Mouse (Mus musculus) CH12.LX (cell line): ENCODE results near the gene Kcmf1. TPM values are rescaled to one million over a fixed set of nuclear protein-coding genes. Genes with fewer than 3 reads are reported as not detected.

Source experiments
- DNase-seq: peaks from one replicate; pipeline ENCODE4 v3.0.0-alpha.2; 2013; ENCODE audit errors: extremely low read depth
- H3K27ac ChIP-seq: 2 replicates; pipeline ENCODE4 v1.5.1; 2012; ENCODE audit warnings: low read depth, mild to moderate bottlenecking, control low read depth, moderate library complexity; ENCODE audit not compliant: insufficient read depth
- H3K27me3 ChIP-seq: replicated peaks from 2 replicates; pipeline ENCODE3; 2012; ENCODE audit warnings: inconsistent platforms
- H3K36me3 ChIP-seq, 2 experiments: replicated peaks in 1 of 2; 2 replicates each; pipeline versions ENCODE3 to v1.6.1; 2012; ENCODE audit warnings: inconsistent platforms in 1 of 2, low read length in 1 of 2, mild to moderate bottlenecking in 1 of 2, mixed read lengths in 1 of 2, moderate library complexity in 1 of 2; ENCODE audit not compliant: control insufficient read depth in 1 of 2, insufficient read depth in 1 of 2
- H3K4me1 ChIP-seq, 2 experiments: 2 replicates each; pipeline ENCODE4 v1.6.1; 2012; ENCODE audit warnings: inconsistent platforms in 1 of 2, moderate library complexity in 1 of 2; ENCODE audit not compliant: insufficient read depth in 2 of 2, control insufficient read depth in 1 of 2
- H3K4me2 ChIP-seq: 2 replicates; pipeline ENCODE4 v1.6.1; 2012; ENCODE audit warnings: low read depth, mild to moderate bottlenecking, control low read depth; ENCODE audit not compliant: poor library complexity, insufficient read depth, severe bottlenecking
- H3K4me3 ChIP-seq, 3 experiments: fragments of 150-350 bp in 1 of 3; sonication (generic) in 1 of 3; replicated peaks in 1 of 3; 2 replicates each; pipeline versions ENCODE3 to v1.5.1; 2011 to 2012; ENCODE audit warnings: low read depth in 2 of 3, low read length in 2 of 3, mild to moderate bottlenecking in 2 of 3, moderate library complexity in 2 of 3, control low read depth in 1 of 3, improper control_type of control experiment in 1 of 3, inconsistent platforms in 1 of 3, mixed read lengths in 1 of 3; ENCODE audit not compliant: poor library complexity in 1 of 3
- H3K79me2 ChIP-seq: replicated peaks from 2 replicates; pipeline ENCODE4 v1.6.1; 2012; ENCODE audit warnings: mild to moderate bottlenecking, moderate library complexity; ENCODE audit not compliant: control insufficient read depth, poor library complexity, insufficient read depth, severe bottlenecking; ENCODE audit errors: extremely low read depth
- H3K9ac ChIP-seq: 2 replicates; pipeline ENCODE4 v1.6.1; 2012; ENCODE audit warnings: low read depth, mild to moderate bottlenecking, control low read depth, moderate library complexity; ENCODE audit not compliant: insufficient read depth
- H3K9me3 ChIP-seq: replicated peaks from 2 replicates; pipeline ENCODE3; 2012; ENCODE audit warnings: low read length, inconsistent platforms, mixed read lengths
- CHD1 ChIP-seq: IDR thresholded peaks from 2 replicates; pipeline ENCODE4 v1.6.1; 2012; ENCODE audit warnings: low read depth, low read length, improper control_type of control experiment, inconsistent platforms
- CHD2 ChIP-seq: IDR thresholded peaks from 2 replicates; pipeline ENCODE4 v1.6.1; 2011; ENCODE audit warnings: low read length, improper control_type of control experiment
- CTCF ChIP-seq, 2 experiments: IDR thresholded peaks in 1 of 2; conservative IDR thresholded peaks in 1 of 2; 2 replicates each; pipeline ENCODE4 v1.5.1; 2011 to 2012; ENCODE audit warnings: low read depth in 2 of 2, low read length in 2 of 2, improper control_type of control experiment in 1 of 2, inconsistent platforms in 1 of 2, mild to moderate bottlenecking in 1 of 2, moderate library complexity in 1 of 2
- ETS1 ChIP-seq: conservative IDR thresholded peaks from 2 replicates; pipeline ENCODE4 v1.6.1; 2012; ENCODE audit warnings: low read depth, mild to moderate bottlenecking, inconsistent platforms, low read length, improper control_type of control experiment, moderate library complexity
- JUN ChIP-seq: IDR thresholded peaks from 2 replicates; pipeline ENCODE4 v1.6.1; 2011; ENCODE audit warnings: low read depth, mild to moderate bottlenecking, low read length, improper control_type of control experiment, moderate library complexity; ENCODE audit not compliant: insufficient read depth
- JUND ChIP-seq: conservative IDR thresholded peaks from 2 replicates; pipeline ENCODE4 v1.6.1; 2011; ENCODE audit warnings: low read depth, low read length, improper control_type of control experiment
- KAT2A ChIP-seq: IDR thresholded peaks from 2 replicates; pipeline ENCODE4 v1.6.1; 2012; ENCODE audit warnings: low read length, improper control_type of control experiment, inconsistent platforms; ENCODE audit not compliant: insufficient replicate concordance
- MAFK ChIP-seq: IDR thresholded peaks from 2 replicates; pipeline ENCODE4 v1.6.1; 2011; ENCODE audit warnings: low read length, improper control_type of control experiment; ENCODE audit not compliant: insufficient replicate concordance
- MAX ChIP-seq: IDR thresholded peaks from 2 replicates; pipeline ENCODE4 v1.6.1; 2011; ENCODE audit warnings: low read length, improper control_type of control experiment
- SMC3 ChIP-seq: IDR thresholded peaks from 2 replicates; pipeline ENCODE4 v1.6.1; 2011; ENCODE audit warnings: low read depth, low read length, improper control_type of control experiment
- UBTF ChIP-seq: IDR thresholded peaks from 2 replicates; pipeline ENCODE4 v1.6.1; 2012; ENCODE audit warnings: low read depth, mild to moderate bottlenecking, inconsistent platforms, low read length, improper control_type of control experiment, moderate library complexity
- USF2 ChIP-seq: conservative IDR thresholded peaks from 2 replicates; pipeline ENCODE4 v1.6.1; 2011; ENCODE audit warnings: low read depth, low read length, improper control_type of control experiment
- ZKSCAN1 ChIP-seq: IDR thresholded peaks from 2 replicates; pipeline ENCODE4 v1.6.1; 2012; ENCODE audit warnings: low read depth, inconsistent platforms, low read length, improper control_type of control experiment, borderline replicate concordance
- dilution Hi-C: fragments of 300-500 bp; cut with MboI; formaldehyde crosslinking; loops from 2 replicates; pipeline ENCODE4 v1.14.3; 2020; ENCODE audit warnings: low sequenced_read_pairs; ENCODE audit not compliant: extremely low pct_unique_long_range_greater_than_20kb, extremely low pct_ligation_motif_present
- in situ Hi-C: fragments of 300-500 bp; cut with MboI; formaldehyde crosslinking; loops from 3 replicates; pipeline ENCODE4 v1.14.3; 2019; ENCODE audit warnings: low sequenced_read_pairs, low pct_ligation_motif_present, low pct_unique_long_range_greater_than_20kb, mixed read lengths
- polyA plus RNA-seq: library from polyadenylated mRNA; unstranded; fragments of >175 nt; gene quantifications from 2 replicates; pipeline ENCODE4 v1.2.1, GENCODE M21; 2012; ENCODE audit warnings: low read depth; ENCODE audit not compliant: insufficient read length
- total RNA-seq, 2 experiments: library from RNA; depleted of rRNA; stranded (reverse); fragments of 300-350 nt in 1 of 2; fragments of >200 nt in 1 of 2; gene quantifications; 2 replicates each; pipeline ENCODE4 v1.2.3; 2012 to 2014

Gene Kcmf1
- total and polyA plus RNA-seq, 3 experiments = 98.0 to 207 (median 108) TPM

DNA sequence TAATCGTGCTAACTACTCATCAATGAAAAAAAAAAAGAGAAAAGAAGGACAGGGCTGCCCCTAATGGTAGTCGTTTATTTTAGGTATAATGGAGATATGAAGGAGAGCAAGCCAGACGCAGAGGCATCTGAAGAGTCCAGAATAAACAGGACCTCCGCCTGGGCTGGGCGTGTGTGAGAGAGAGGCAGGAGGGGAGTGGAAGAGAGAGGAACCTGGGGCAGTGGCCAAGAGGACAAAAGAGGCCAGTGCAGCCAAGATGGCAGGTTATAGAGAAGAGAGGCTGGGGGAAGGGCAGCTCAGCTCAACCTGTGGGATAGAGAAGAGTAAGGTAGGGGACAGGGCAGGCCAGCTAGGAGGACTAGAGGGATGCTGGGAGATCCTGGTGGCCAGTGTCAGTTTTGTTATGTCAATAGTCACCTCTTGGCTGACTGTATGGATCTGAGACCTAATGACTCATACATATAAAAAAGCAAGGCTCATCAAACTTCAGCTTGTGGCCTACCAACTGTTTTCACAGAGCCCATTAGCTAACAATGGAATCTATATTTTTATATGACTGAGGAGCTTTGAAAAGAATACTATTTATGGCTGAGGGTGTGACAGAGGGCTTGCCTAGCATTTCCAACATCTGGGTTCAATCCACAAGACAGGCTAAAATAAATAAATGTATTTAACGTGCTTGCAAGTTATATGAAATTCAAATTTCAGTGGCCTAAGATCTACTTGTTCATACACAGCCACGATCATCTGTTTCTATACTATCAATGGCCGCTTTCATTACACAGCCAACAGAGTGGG lies 16.9 kb downstream of the Kcmf1 start:
- peaks cover 90% of the 10 kb centered on the region for H3K79me2 ChIP-seq
- peaks cover 21 to 86% of the 10 kb centered on the region in 2 experiments for H3K4me1 ChIP-seq
- no peak overlapping the region for H3K4me3 ChIP-seq
- TF ChIP-seq UBTF (no peak), USF2 (no peak)
- H3K4me2 ChIP-seq = peak overlapping the region; percentile 72
- DNase-seq = no peak
- H3K9ac ChIP-seq = no peak overlapping the region
- no peaks in the 10 kb centered on the region for H3K9me3 ChIP-seq
- H3K27ac ChIP-seq = peak overlapping the region; percentile 93
- H3K27me3 ChIP-seq = no peaks in the 10 kb centered on the region
- in situ Hi-C loops (no loop called here), dilution Hi-C loops (no loop called here)
- peaks cover 0 to 37% of the 10 kb centered on the region in 2 experiments for H3K36me3 ChIP-seq

DNA sequence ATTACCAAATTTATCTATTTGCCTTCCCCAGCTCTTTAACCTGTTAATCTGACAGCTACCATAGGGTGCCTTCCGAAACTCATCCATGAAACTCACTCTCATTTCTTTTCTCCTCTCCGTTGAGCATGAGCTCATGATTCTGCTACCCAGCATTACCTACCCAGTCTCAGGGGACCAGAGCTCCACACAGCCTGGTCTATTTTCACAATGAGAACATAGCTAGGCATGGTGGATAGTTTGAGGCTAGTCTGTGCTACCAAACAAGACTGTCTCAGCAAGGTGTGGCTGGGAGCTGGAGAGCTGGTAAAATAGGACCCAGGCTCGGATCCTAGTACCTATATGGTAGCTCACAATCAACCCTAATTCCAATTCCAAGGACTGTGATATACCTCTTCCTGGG lies 17.6 kb downstream of the Kcmf1 start:
- dilution Hi-C loops (no loop called here), in situ Hi-C loops (no loop called here)
- peak; percentile 76 for DNase-seq
- H3K9ac ChIP-seq = peak overlapping the region; percentile 1; the same call in 1 of the 2 replicates
- peaks cover 21 to 84% of the 10 kb centered on the region in 2 experiments for H3K4me1 ChIP-seq
- peak overlapping the region; percentile 72 for H3K4me2 ChIP-seq
- H3K9me3 ChIP-seq = no peaks in the 10 kb centered on the region
- H3K4me3 ChIP-seq = peak overlapping the region in 1 of 3 experiments; percentile 5
- H3K27ac ChIP-seq = peak overlapping the region; percentile 93
- 0 out of 2 replicates have a peak, but pooled peaks have one; percentile 41 for TF ChIP-seq MAX
- no peak for TF ChIP-seq ZKSCAN1
- 0 out of 2 replicates have a peak, but pooled peaks have one; percentile 18 for TF ChIP-seq MAFK
- TF ChIP-seq JUND = no peak
- TF ChIP-seq CHD1 = peak; percentile 62; the same call in 1 of the 2 replicates
- TF ChIP-seq CHD2 = peak; percentile 28; the same call in 1 of the 2 replicates
- no peak for TF ChIP-seq CTCF (conservative IDR thresholded peaks at IDR 0.05 in 1 of 2, IDR thresholded peaks at IDR 0.05 in 1 of 2; ENCODE audit: low read depth in 2 of 2, low read length in 2 of 2)
- TF ChIP-seq ETS1 = peak; percentile 56
- peak; percentile 47; the same call in 1 of the 2 replicates for TF ChIP-seq JUN
- no peak for TF ChIP-seq SMC3
- TF ChIP-seq USF2 = no peak
- TF ChIP-seq KAT2A = 0 out of 2 replicates have a peak, but pooled peaks have one; percentile 49
- H3K27me3 ChIP-seq = no peaks in the 10 kb centered on the region
- peaks cover 87% of the 10 kb centered on the region for H3K79me2 ChIP-seq
- peaks cover 0 to 32% of the 10 kb centered on the region in 2 experiments for H3K36me3 ChIP-seq
